Mouse (Mus musculus): Measurements from ENCODE around the gene Ghrl. TPM values are rescaled to one million over a fixed set of nuclear protein-coding genes. Genes with fewer than 3 reads are reported as not detected.
"Not testable (repeated sequence)": the region's sequence is repeated elsewhere in the genome, so short reads cannot be mapped to it uniquely, and the experiment has no call there.

Gene Ghrl
- polyA plus RNA-seq, 1 experiment from 2014 or later: not detected

GRCm38 (mm10) chr6:113679993-113680566, 39.6 kb downstream of the Ghrl start:
- Histone ChIP-seq H3K9ac (no peak overlapping the region), H3K36me3 (0 out of 2 replicates have a peak, but pooled peaks cover 7% of the 10 kb centered on the region), H3K9me3 (replicated peaks) (no peaks in the 10 kb centered on the region), H3K4me1 (replicated peaks) (peaks cover 30% of the 10 kb centered on the region), H3K4me3 (replicated peaks) (no peak overlapping the region), H3K4me2 (no peak overlapping the region), H3K27ac (0 out of 2 replicates have a peak overlapping the region, but pooled peaks have one; percentile 21), H3K27me3 (no peaks in the 10 kb centered on the region)
- no peak for DNase-seq
- WGBS (ENCODE audit: insufficient replicate concordance): 68% methylated on average over 9 of the region's 9 CpGs
- no peak for ATAC-seq (ENCODE audit: low read depth)

GRCm38 (mm10) chr6:113678246-113679012, 41.3 kb downstream of the Ghrl start:
- H3K27ac ChIP-seq: no peak overlapping the region
- no peak overlapping the region for H3K4me3 ChIP-seq (replicated peaks)
- ATAC-seq (ENCODE audit: low read depth) (no peak), DNase-seq (no peak)
- 0 out of 2 replicates have a peak, but pooled peaks cover 7% of the 10 kb centered on the region for H3K36me3 ChIP-seq
- 83% methylated on average over 14 of the region's 14 CpGs for WGBS (ENCODE audit: insufficient replicate concordance)
- H3K4me1 ChIP-seq (replicated peaks): peaks cover 30% of the 10 kb centered on the region
- H3K9ac ChIP-seq: no peak overlapping the region
- no peaks in the 10 kb centered on the region for H3K27me3 ChIP-seq
- H3K4me2 ChIP-seq: no peak overlapping the region
- H3K9me3 ChIP-seq (replicated peaks): no peaks in the 10 kb centered on the region

- Histone ChIP-seq H3K4me2 (no peak overlapping the region), H3K9me3 (replicated peaks) (no peaks in the 10 kb centered on the region), H3K4me3 (replicated peaks) (no peak overlapping the region), H3K9ac (no peak overlapping the region), H3K27ac (no peak overlapping the region), H3K36me3 (peaks cover 14% of the 10 kb centered on the region; the same call in 1 of the 2 replicates), H3K27me3 (no peaks in the 10 kb centered on the region), H3K4me1 (replicated peaks) (peaks cover 31% of the 10 kb centered on the region)
- DNase-seq: no peak
- WGBS (ENCODE audit: insufficient replicate concordance): 74% methylated on average over 14 of the region's 14 CpGs
- ATAC-seq (ENCODE audit: low read depth): no peak
These were observed 42.5 kb downstream of the Ghrl start for GRCm38 (mm10) chr6:113677070-113677734.

GRCm38 (mm10) chr6:113675991-113676390, 43.7 kb downstream of the Ghrl start:
- H3K4me3 ChIP-seq (replicated peaks): no peak overlapping the region

DNA sequence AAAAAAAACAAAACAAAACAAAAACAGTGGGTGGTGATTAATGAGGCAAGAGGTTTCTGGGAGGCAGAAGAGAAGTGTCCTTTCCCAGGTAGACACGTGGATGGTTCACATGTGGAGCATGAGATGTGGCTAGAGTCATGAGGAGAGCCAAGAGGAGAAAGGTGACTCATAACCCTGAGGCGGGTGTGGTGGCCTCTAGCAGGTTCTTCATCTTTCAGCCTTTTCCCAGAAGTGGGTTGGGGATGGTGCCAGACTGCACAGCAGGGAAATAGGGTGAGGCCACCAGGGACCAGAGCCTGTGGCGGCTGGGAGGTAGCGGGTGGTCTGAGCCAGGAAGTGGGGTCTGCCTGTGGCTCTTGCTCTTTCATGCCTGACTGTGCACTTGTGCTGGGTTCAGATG, 44.4 kb downstream of the Ghrl start:
- H3K27ac ChIP-seq: no peak overlapping the region
- H3K4me3 ChIP-seq (replicated peaks): no peak overlapping the region
- ATAC-seq (ENCODE audit: low read depth) (no peak), DNase-seq (no peak)
- H3K36me3 ChIP-seq: peaks cover 23% of the 10 kb centered on the region; the same call in 1 of the 2 replicates
- H3K27me3 ChIP-seq: no peaks in the 10 kb centered on the region
- H3K4me1 ChIP-seq (replicated peaks): peaks cover 18% of the 10 kb centered on the region
- no peak overlapping the region for H3K9ac ChIP-seq
- no peak overlapping the region for H3K4me2 ChIP-seq
- H3K9me3 ChIP-seq (replicated peaks): 0 out of 2 replicates have a peak, but pooled peaks cover 3% of the 10 kb centered on the region
- WGBS (ENCODE audit: insufficient replicate concordance): 68% methylated on average over 4 of the region's 4 CpGs

More at GRCm38 (mm10) chr6:113675991-113676390, 43.7 kb downstream of the Ghrl start:
- ATAC-seq (ENCODE audit: low read depth) (no peak), DNase-seq (no peak)
- 0 out of 2 replicates have a peak, but pooled peaks cover 3% of the 10 kb centered on the region for H3K9me3 ChIP-seq (replicated peaks)
- H3K4me2 ChIP-seq: no peak overlapping the region
- H3K36me3 ChIP-seq: peaks cover 23% of the 10 kb centered on the region; the same call in 1 of the 2 replicates
- H3K4me1 ChIP-seq (replicated peaks): peaks cover 22% of the 10 kb centered on the region
- no peak overlapping the region for H3K9ac ChIP-seq
- H3K27ac ChIP-seq: no peak overlapping the region
- H3K27me3 ChIP-seq: no peaks in the 10 kb centered on the region
- 89% methylated on average over 9 of the region's 9 CpGs for WGBS (ENCODE audit: insufficient replicate concordance)

- Histone ChIP-seq H3K4me3 (replicated peaks) (no peak overlapping the region), H3K27ac (peak overlapping the region; percentile 5; the same call in 1 of the 2 replicates), H3K27me3 (no peaks in the 10 kb centered on the region), H3K9me3 (replicated peaks) (0 out of 2 replicates have a peak, but pooled peaks cover 3% of the 10 kb centered on the region), H3K4me1 (replicated peaks) (peaks cover 27% of the 10 kb centered on the region), H3K36me3 (peaks cover 17% of the 10 kb centered on the region; the same call in 1 of the 2 replicates), H3K9ac (0 out of 2 replicates have a peak overlapping the region, but pooled peaks have one; percentile 1), H3K4me2 (no peak overlapping the region)
- WGBS (ENCODE audit: insufficient replicate concordance): 66% methylated on average over 6 of the region's 6 CpGs
- no peak for DNase-seq
- no peak for ATAC-seq (ENCODE audit: low read depth)
These were observed 46.7 kb downstream of the Ghrl start for GRCm38 (mm10) chr6:113672989-113673388.

- WGBS (ENCODE audit: insufficient replicate concordance): 74% methylated on average over 1 of the region's 1 CpGs
- not testable (repeated sequence) for H3K27ac ChIP-seq; H3K9me3 ChIP-seq (replicated peaks); H3K4me2 ChIP-seq; DNase-seq; H3K4me3 ChIP-seq (replicated peaks); ATAC-seq (ENCODE audit: low read depth); H3K27me3 ChIP-seq; H3K9ac ChIP-seq
- Histone ChIP-seq H3K36me3 (peaks cover 17% of the 10 kb centered on the region; the same call in 1 of the 2 replicates), H3K4me1 (replicated peaks) (peaks cover 32% of the 10 kb centered on the region)
These were observed 47.7 kb downstream of the Ghrl start for GRCm38 (mm10) chr6:113672029-113672428.

DNA sequence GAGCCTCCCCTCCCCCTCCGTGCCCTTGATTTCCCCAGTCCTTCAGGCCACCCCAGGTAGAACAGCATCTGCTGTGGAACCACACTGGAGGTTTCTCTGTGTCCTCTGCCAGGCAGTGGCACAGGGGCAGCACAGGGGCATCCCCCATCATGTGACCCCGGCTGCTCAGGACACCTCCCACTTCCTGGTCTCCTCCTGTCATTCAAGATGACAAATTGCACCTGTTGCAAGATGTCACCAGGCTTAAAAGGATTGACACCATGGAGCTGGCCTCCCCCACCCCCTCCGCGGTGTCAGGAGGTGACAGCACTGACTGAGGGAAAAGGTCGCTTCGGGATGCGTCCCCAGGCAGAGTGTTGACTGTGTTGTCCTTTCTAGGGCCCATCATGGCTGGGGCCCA, 49.9 kb downstream of the Ghrl start:
- peak; percentile 24; the same call in 1 of the 2 replicates for ATAC-seq (ENCODE audit: low read depth)

DNA sequence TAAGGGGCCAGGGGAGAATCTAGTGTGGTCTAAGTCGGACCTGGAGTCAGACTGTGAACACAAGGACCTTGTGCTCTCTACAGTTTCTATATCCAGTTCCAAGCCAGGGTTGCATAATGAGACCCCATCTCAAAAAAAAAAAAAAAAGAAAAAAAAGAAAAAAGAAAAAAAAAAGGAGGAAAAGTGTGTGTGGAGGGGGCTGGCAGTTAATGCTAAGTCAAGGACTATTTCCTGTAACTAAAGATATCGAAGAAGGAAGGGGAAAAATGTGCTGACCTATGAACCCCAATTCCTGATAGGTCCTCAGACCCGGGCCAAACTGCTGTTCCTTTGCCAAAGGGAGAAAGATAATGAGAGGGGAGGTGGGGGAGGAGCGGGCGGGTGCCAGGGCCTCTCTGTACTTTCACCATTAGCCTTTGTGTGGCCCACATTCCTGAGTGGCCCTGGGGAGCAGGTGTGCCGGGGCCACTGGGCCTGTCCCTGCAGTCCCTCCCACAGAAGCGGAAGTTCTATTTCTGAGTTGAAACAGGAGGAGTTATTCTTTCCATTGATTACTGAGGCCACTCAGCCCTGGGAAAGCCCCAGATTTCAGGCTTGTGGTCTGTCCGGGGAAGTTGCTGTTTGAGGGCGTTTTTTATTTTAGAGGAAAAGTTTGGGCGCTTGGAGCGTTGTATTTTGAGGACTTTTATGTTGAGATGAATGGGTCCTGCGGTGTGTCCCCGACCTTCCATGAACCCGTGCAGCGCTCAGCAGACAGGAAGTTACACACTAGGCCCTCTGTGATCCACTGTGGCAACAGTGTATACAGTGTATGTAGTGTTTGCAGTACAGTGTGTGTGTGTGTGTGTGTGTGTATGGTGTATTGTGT, 51.2 kb downstream of the Ghrl start:
- H3K4me2 ChIP-seq: peak overlapping the region; percentile 7
- no peak overlapping the region for H3K4me3 ChIP-seq (replicated peaks)
- WGBS (ENCODE audit: insufficient replicate concordance): 18% methylated on average over 15 of the region's 15 CpGs
- 0 out of 2 replicates have a peak overlapping the region, but pooled peaks have one; percentile 3 for H3K9ac ChIP-seq
- peak overlapping the region; percentile 58 for H3K27ac ChIP-seq
- peaks cover 40% of the 10 kb centered on the region for H3K4me1 ChIP-seq (replicated peaks)
- peaks cover 17% of the 10 kb centered on the region; the same call in 1 of the 2 replicates for H3K36me3 ChIP-seq
- ATAC-seq (ENCODE audit: low read depth) (peak; percentile 64), DNase-seq (no peak)
- H3K27me3 ChIP-seq: no peaks in the 10 kb centered on the region
- H3K9me3 ChIP-seq (replicated peaks): 0 out of 2 replicates have a peak, but pooled peaks cover 3% of the 10 kb centered on the region

More for the DNA sequence above, 49.9 kb downstream of the Ghrl start:
- Histone ChIP-seq H3K4me1 (replicated peaks) (peaks cover 40% of the 10 kb centered on the region), H3K9ac (no peak overlapping the region), H3K4me3 (replicated peaks) (no peak overlapping the region), H3K4me2 (no peak overlapping the region), H3K27ac (peak overlapping the region; percentile 58), H3K36me3 (peaks cover 17% of the 10 kb centered on the region; the same call in 1 of the 2 replicates), H3K9me3 (replicated peaks) (0 out of 2 replicates have a peak, but pooled peaks cover 3% of the 10 kb centered on the region), H3K27me3 (no peaks in the 10 kb centered on the region)
- no peak for DNase-seq
- 78% methylated on average over 7 of the region's 7 CpGs for WGBS (ENCODE audit: insufficient replicate concordance)

DNA sequence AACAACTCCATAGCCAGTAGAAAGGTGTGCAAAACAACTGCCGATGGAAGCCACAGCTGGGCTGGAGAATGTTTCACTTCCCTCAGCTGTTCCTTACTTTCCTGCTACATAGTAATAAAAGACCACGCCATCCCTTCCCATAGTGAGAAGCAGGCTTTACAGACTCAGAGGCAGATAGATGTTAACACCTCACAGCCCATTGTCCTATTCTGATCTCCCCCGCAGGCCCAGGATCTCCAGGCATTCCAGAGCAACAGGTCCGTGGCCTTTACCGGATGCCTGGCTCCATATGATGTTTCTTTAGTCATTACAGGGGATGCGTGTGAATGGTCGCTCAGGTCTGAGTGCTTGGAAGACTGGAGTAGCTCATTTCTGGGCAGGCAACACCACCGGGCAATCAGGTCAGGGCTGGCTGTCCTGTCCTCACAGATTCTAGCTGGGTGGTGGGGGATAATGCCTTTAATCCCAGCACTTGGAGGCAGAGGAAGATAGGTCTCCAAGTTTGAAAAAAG, 52.0 kb downstream of the Ghrl start:
- no peaks in the 10 kb centered on the region for H3K27me3 ChIP-seq
- no peak overlapping the region for H3K9ac ChIP-seq
- H3K4me3 ChIP-seq (replicated peaks): no peak overlapping the region
- peaks cover 37% of the 10 kb centered on the region for H3K4me1 ChIP-seq (replicated peaks)
- H3K36me3 ChIP-seq: peaks cover 14% of the 10 kb centered on the region; the same call in 1 of the 2 replicates
- ATAC-seq (ENCODE audit: low read depth) (no peak), DNase-seq (no peak)
- H3K4me2 ChIP-seq: no peak overlapping the region
- WGBS (ENCODE audit: insufficient replicate concordance): 74% methylated on average over 8 of the region's 8 CpGs
- H3K27ac ChIP-seq: no peak overlapping the region
- H3K9me3 ChIP-seq (replicated peaks): peaks cover 6% of the 10 kb centered on the region

Data from liver, embryonic 13.5 days (tissue).